Mouse (Mus musculus): ENCODE measurements around the gene Dock3. TPM values are rescaled to one million over a fixed set of nuclear protein-coding genes. Genes with fewer than 3 reads are reported as not detected.

Dock3 gene
- total RNA-seq, 2 experiments from 2014 or later: 111 to 112 TPM

DNA sequence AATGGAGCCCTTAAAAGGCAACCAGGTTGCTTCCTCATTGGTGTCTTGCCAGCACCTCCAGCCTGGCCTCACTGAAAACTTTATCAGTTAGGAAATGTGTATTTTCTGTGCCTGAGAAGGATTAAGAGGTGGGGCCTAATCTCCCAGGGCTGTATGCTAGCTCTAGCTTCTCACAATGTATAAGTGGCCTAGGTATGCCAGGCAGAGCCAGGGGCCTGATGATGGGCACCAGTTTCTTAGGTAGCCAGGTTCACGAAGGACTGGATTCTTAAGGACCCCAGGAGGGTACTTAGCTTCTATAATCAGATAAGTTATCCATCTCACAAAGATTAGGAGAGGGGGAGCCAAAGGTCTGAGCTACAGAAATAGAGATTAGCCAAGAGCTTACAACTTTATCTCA is 320.1 kb downstream of the Dock3 start:
- no peak overlapping the region for H3K4me3 ChIP-seq
- TF ChIP-seq CTCF (conservative IDR thresholded peaks at IDR 0.05): no peak

DNA sequence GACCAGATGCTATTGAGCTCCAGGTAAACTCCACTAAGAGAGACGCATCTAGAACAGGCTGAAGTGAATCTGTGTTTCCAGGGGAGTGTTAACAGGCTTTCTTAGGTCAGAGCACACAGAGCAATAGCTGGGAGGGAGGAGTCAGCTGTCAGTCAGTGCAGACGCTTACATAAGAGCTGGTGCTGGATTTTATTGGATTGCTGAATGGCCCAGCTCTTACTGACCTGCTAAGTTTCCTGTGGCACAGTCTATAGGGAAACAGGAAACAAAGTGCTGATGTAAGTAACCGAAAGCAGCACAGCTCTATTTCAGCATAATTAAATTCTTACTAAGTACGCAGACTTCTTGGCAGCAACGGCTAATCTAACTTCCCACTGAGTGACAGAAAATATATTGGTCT is 323.0 kb downstream of the Dock3 start:
- 0 out of 2 replicates have a peak overlapping the region, but pooled peaks have one; percentile 16 for H3K27ac ChIP-seq
- no peak for DNase-seq (ENCODE audit: low spot score in 2 of 2)
- TF ChIP-seq CTCF (conservative IDR thresholded peaks at IDR 0.05): no peak
- H3K4me3 ChIP-seq: no peak overlapping the region

More for the DNA sequence above, 320.1 kb downstream of the Dock3 start:
- DNase-seq (ENCODE audit: low spot score in 2 of 2): no peak
- no peak overlapping the region for H3K27ac ChIP-seq

DNA sequence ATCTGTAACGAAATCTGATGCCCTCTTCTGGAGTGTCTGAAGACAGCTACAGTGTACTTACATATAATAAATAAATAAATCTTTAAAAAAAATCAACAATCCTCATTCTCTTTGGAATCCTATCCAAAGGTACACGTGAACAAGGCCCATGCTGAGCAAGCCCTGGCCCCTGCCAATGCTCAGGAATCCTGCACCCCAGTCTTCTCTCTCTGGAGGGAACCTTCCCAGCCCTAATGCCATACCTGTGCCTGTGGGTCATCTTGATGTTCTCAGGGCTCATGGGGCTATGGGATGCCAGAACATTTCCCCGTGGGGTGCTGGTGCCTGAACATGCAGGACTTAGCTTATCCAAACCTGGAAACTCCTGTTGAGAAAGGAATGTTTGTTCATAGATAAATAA is 323.5 kb downstream of the Dock3 start:
- TF ChIP-seq CTCF (conservative IDR thresholded peaks at IDR 0.05): no peak

DNA sequence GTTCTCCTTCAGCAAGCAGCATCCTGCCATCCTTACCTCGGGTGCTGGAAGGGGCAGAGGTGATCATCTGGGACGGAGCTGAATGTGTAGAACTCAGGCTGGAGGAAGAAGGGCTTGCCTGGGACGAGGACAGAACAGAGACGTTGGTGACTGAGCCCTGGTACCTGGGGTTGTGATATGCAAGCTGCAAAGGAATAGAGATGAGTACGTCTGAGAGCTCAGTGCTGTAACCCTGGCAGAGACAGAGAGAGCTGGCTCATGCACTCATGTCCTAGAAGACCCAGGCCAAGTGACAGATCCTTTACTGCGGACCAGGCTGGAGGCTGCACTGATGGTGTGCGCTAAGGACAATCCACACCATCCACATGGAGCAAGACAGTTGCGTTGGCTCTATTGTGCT is 325.1 kb downstream of the Dock3 start:
- no peak for DNase-seq (ENCODE audit: low spot score in 2 of 2)
- no peak for TF ChIP-seq CTCF (conservative IDR thresholded peaks at IDR 0.05)
- no peak overlapping the region for H3K4me3 ChIP-seq
- no peak overlapping the region for H3K27ac ChIP-seq

More for the DNA sequence above, 323.5 kb downstream of the Dock3 start:
- no peak overlapping the region for H3K27ac ChIP-seq
- no peak for DNase-seq (ENCODE audit: low spot score in 2 of 2)
- no peak overlapping the region for H3K4me3 ChIP-seq

DNA sequence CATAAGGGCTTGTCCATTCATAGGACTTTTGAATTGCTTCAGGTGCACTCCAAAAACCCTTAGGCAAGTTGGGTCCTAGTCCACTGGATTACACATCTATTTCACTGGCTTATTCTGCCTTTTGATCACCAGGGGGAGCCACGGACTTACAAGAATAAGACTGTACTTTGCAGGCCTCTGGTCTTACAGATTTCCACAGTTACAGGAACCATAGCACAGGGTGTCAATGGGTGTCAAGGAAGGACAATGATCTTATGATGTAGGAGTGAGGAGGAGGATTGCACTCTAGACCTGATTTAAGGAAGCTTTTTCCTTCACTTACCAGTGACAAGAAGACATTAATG is 327.9 kb downstream of the Dock3 start:
- Histone ChIP-seq H3K27ac (no peak overlapping the region), H3K4me3 (no peak overlapping the region)
- TF ChIP-seq CTCF (conservative IDR thresholded peaks at IDR 0.05): peak; percentile 83
- DNase-seq (ENCODE audit: low spot score in 2 of 2): peak in 1 of 2 experiments; percentile 65

DNA sequence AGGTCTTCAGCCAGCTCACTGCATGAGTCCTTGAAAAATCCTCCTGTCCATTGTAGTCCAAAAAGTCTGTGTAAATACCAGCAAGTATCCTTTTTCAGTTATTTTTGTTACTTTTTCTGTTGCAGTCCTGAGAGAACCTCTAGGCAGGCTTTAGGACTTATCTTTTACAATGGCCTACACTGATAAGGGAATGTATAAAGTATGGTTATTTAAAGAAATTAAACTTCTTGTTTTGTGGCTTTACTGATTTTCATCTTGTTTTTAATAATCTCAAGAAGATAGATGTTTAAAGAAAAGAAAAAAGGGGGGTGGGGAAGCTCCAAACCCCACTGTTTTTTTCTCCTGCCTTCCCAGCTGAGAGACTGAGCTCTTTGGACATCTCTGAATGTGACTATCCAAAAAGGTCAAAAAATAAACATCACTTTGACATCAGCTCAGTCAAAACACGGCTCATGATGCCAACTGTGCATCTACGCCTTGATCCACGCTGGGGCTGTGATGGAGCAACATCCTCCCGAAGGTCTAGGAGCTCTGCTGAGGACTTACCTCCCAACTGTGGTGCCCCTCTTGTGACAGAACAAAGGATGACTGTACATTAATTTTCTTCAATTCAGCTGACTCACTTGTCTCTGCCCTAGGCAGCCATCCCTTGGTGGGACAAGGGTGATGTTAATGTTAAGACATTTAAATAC is 328.5 kb downstream of the Dock3 start:
- DNase-seq (ENCODE audit: low spot score in 2 of 2): no peak
- no peak for TF ChIP-seq CTCF (conservative IDR thresholded peaks at IDR 0.05)
- Histone ChIP-seq H3K4me3 (no peak overlapping the region), H3K27ac (no peak overlapping the region)

DNA sequence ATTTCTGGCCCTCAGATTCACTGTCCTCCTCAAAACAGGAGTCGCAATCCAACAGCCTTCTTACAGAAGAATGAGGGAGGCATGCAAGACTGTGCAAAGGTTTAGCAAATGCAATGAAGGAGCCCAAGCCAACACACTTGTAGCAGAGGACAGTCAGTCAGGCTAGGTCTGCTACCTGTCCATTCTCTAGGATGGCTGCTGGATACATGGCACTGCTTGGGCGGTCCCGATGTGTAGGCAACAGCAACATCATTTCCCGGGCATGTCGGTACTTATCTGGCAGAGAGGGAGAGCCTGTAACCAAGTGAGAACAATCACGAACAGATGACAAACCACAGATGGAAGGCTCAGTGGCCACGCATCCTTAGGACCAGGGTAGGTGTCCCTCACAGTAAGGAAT is 330.1 kb downstream of the Dock3 start:
- Histone ChIP-seq H3K4me3 (no peak overlapping the region), H3K27ac (no peak overlapping the region)
- no peak for DNase-seq (ENCODE audit: low spot score in 2 of 2)
- no peak for TF ChIP-seq CTCF (conservative IDR thresholded peaks at IDR 0.05)

DNA sequence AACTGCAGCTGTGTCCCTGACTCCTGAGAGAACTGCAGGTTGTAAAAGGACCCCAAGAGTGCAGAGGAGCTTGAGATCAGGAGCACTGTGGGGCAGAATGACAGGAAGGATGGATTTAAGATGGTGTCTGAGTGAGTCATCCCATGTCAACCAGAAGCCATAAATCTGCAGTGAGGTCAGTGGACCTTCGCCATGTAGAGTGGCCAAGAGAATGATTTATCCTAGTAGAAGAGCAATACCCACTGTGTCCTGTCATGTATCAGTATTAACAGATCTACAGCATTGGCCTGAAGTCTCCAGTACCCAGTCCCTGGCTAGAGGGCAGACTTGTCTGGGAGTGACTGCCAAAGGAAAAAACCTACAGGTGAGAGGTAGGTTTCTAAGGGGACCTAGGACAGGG is 332.8 kb downstream of the Dock3 start:
- no peak for TF ChIP-seq CTCF (conservative IDR thresholded peaks at IDR 0.05)
- Histone ChIP-seq H3K27ac (no peak overlapping the region), H3K4me3 (no peak overlapping the region)
- DNase-seq (ENCODE audit: low spot score in 2 of 2): no peak

DNA sequence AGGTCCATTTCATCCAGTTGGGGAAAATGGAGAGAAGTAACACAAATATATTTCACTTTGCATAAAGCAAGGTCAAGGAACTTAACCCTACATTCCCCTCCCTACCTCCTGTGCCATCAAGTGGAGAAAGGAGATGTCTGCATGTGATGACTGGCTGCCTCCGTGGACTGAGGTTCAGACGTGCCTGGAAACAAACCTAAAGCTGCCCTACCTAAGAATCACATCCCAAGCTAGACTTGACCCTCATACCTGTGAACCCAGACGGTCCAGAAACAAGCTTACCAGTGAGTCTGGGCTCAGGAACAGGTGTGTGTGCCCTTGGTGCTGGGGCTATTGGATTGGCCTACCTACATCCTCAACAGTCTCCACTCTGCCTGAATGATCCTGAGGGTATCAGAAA is 338.4 kb downstream of the Dock3 start:
- no peak for DNase-seq (ENCODE audit: low spot score in 2 of 2)
- TF ChIP-seq CTCF (conservative IDR thresholded peaks at IDR 0.05): no peak
- Histone ChIP-seq H3K4me3 (no peak overlapping the region), H3K27ac (peak overlapping the region; percentile 95; the same call in 1 of the 2 replicates)

DNA sequence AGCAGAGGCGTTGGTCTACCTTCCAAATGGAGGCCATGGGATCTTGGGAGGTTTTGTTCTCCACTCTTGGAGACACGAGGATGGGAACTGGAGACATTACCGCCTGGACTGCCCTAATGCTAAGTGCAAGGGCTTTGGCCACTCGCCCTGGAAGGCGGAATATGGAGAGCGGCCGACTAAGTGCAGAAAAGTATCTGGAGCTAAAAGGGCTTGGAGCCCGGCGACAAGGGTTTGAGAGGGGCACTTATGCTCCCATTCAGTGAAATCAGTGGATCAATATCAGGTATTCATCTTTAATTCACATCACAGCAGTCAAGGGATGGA is 339.2 kb downstream of the Dock3 start:
- H3K27ac ChIP-seq: peak overlapping the region; percentile 95
- no peak for DNase-seq (ENCODE audit: low spot score in 2 of 2)
- TF ChIP-seq CTCF (conservative IDR thresholded peaks at IDR 0.05): no peak
- H3K4me3 ChIP-seq: peak overlapping the region; percentile 91

DNA sequence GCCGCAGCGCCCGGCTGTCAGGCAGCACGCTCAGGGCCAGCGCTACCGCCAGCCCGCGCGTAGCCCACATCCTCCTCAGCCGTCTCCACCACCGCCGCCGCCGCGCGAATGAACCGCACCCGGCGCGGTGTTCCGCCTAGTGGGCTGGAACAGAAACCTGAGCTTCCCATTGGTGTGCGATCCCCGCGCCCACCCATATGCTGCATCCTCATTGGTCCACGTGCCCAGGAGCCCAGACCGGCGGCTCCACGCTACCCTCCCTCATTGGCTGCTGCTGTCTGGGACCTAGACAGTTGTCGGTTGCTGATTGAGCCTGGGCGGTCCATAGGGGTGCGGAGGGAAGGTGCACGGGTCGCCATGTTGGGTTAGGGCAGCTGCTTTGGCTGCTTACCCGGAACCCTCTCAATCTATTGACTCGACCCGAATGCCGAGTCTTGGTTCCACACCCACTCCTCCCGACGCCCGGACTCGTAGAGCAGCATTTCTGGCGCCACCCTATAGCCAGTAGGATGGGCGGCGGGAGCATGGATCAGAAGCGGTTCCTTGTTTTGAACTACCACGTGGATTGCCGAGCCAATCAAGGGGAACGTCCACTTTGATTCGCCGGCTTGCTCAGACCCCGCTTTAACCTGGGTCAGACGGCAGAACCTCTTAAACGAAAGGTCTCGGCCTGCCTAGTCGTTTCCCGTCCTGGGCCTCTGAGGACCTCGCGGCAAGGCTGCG is 339.7 kb downstream of the Dock3 start, which contains the start of gene Manf:
Gene Manf (minus strand): TSS at position 151 of the 723 bp plus-strand sequence.
- peak; percentile 66 for TF ChIP-seq CTCF (conservative IDR thresholded peaks at IDR 0.05)
- H3K4me3 ChIP-seq: peak within 1 kb of the TSS; percentile 91
- DNase-seq (ENCODE audit: low spot score in 2 of 2): peak; percentile 97 to 99
- peak within 1 kb of the TSS; percentile 95 for H3K27ac ChIP-seq

DNA sequence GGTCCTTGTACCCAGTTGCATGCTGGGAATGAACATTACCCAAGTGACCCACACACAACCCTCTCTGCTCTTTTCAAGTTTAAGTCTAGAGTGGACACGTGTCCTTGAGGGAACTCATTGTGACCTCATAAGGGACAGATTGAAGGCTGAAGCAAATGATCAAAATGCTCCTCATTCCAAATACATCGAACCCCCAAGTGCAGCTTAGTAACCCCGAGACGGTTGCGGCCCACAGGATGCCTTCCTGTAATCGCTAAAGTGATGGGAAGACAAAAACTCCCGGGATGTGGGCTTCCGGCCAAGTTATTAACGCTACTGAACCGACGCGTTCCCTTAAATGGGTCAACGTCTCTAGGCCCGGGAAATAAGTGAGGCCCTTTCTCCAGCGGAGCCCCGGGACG is 340.4 kb downstream of the Dock3 start:
- no peak for DNase-seq (ENCODE audit: low spot score in 2 of 2)
- no peak for TF ChIP-seq CTCF (conservative IDR thresholded peaks at IDR 0.05)
- peak overlapping the region; percentile 95 for H3K27ac ChIP-seq
- peak overlapping the region; percentile 91 for H3K4me3 ChIP-seq

DNA sequence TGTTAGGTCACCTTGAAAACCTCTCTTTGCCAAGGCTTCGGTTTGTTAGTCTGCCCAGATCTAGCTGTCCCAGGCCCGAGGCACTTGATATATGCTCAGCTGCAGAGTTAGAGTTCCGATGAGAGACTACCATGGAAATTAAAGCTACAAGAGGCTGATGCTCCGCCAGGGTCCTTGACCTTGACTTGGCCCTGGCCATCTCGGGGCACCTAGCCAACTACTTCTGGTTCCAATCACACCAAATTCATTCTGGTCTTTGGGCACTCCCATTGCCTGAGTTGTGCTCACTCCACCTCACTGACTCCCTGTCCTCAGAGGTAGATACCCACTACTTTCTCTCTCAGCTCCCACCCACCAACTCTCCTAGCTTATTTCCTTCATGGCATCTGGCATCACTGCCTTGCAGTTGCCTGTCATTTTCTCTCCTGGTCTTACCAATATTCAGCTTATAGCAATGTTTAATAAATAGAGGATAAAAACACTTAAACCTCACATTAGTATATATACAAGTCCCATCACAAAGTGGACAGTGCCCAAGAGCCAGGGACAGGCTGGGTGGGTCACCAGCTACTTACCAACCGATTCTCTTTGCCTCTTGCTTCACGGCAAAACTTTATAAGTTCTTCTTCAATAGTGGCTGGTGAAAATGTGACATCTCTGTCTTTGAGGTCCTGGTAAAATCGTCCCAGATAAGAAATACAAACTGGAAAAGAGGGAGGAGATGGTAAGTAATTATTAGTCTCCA is 341.0 kb downstream of the Dock3 start:
- peak overlapping the region; percentile 95 for H3K27ac ChIP-seq
- DNase-seq (ENCODE audit: low spot score in 2 of 2): no peak
- H3K4me3 ChIP-seq: peak overlapping the region; percentile 91
- no peak for TF ChIP-seq CTCF (conservative IDR thresholded peaks at IDR 0.05)
